Mouse (Mus musculus): ENCODE measurements around the gene Slc7a6os.

DNA sequence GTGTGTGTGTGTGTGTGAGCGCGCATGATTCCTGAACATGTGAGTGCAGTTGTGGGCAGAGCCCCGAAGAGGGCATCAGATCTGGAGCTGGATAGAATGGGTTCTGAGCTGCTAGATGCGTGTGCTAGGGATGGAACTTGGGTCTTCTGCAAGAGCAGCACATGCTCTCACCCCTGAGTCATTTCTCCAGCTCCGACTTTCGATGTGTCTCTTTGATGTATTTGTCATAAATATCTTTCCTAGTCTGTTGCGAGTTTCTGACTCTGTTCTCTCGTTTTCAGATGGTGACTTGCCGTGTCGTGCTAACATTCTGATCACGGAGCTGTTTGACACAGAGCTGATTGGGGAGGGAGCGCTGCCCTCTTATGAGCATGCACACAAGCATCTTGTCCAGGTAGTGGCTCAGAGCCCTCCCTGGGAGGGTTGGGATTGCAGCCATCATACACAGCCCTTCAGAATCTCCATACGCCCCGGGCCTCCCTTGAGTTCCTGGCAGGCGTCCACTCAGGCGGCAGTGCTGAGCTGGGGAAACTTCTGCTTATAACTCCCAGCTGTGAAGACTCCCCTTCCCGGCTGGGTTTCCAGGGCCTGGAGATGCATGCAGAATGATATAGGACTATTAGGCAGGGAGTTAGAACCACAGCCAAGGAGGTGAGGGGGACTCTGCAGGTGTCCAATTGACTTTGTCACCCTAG lies 24.0 kb upstream of the Slc7a6os start:
- TF ChIP-seq GATA1 (IDR thresholded peaks at IDR 0.05; ENCODE audit: low read length) (no peak), TAL1 (IDR thresholded peaks at IDR 0.05; ENCODE audit: low read length) (no peak)

Data from erythroblast, embryonic 14.5 days (primary cell).